Mouse (Mus musculus) erythroblast, adult 5-6 weeks (primary cell): ENCODE measurements around the gene Spout1. TPM values are rescaled to one million over a fixed set of nuclear protein-coding genes. Genes with fewer than 3 reads are reported as not detected.
"Not testable (repeated sequence)": the region's sequence is repeated elsewhere in the genome, so short reads cannot be mapped to it uniquely, and the experiment has no call there.

Experiments used
- ATAC-seq: replicated peaks from 2 replicates; pipeline ENCODE4 v1.8.0; 2016; ENCODE audit warnings: moderate number of reproducible peaks, mild to moderate bottlenecking, moderate TSS enrichment, inconsistent platforms; ENCODE audit not compliant: poor library complexity, low FRiP score, severe bottlenecking
- total RNA-seq, 2 experiments: library from RNA; stranded (forward) in 1 of 2; stranded (reverse) in 1 of 2; fragments of 150-400 nt in 1 of 2; fragments of 200-764, 138-1000 nt in 1 of 2; gene quantifications; 2 replicates each; pipeline versions ENCODE4 v1.2.3 to v1.2.4; 2015 to 2017; ENCODE audit warnings: low replicate concordance in 2 of 2

Spout1 gene
- total RNA-seq, 2 experiments from 2014 or later: 0.58 to 8.7 TPM

- peak; percentile 92 for ATAC-seq
Measured at GRCm38 (mm10) chr2:30133613-30134377, 44.5 kb downstream of the Spout1 start, which contains the start of gene Tbc1d13. TSS of gene Tbc1d13 (plus strand) at chr2:30133746.

DNA sequence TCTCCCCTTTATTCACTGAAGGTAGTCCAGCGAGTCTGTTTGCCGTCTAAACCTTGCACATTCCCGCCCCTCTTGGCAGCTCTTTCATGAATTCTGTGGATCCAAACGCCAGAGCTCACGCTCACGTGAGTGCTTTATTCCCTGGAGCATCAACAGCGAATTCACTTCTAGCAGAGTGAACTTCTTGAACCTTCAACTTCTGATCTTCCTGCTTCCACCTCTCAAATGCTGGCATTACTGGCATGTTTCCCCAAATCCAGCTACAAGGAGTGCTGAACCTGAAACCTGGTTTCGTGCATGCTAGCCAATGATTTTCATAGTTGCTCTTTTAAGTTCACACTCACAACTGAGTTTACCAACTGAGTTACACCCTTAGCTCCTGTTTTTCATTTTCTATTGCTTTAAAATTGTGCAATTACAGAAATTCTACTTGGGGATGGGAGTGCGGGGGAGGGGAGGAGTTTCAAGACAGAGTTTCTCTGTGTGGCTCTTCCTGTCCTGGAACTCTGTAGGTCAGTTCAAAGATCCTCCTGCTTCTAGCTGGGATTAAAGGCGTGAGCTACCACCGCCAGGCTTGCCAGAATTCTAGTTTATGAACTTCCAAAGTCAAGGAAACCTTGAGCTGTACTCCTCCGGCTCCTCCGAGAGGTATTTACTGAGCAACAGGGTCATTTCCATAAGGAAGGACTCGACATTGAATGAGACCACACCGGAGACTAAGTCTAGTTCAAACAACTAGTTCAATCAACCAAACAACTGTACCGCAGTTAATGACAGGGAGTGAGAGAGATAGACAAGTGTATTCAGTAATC is 45.3 kb downstream of the Spout1 start:
- ATAC-seq: peak; percentile 10

GRCm38 (mm10) chr2:30131240-30131639 is 47.0 kb downstream of the Spout1 start:
- not testable (repeated sequence) for ATAC-seq

- no peak for ATAC-seq
Measured at GRCm38 (mm10) chr2:30130156-30130555, 48.1 kb downstream of the Spout1 start.

DNA sequence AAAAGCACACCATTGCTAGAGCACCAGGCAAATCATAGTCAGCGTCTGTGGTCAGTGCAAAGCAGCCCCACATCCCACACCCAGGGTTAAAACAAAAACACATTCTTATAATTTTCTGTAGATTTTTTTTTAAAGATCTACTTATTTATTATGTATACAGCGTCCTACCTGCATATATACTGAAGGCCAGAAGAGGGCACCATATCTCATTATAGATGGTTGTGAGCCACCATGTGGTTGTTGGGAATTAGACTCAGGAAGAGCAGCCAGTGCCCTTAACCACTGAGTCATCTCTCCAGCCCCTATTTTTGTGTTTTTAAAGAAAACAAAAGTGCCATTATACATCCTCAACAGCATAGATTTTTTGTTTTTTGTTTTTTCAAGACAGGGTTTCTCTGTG is 49.5 kb downstream of the Spout1 start:
- ATAC-seq: no peak

GRCm38 (mm10) chr2:30124472-30125274 is 53.6 kb downstream of the Spout1 start, which contains the start of gene Zer1:
TSS of gene Zer1 (minus strand) at chr2:30124585.
- ATAC-seq: peak; percentile 88

DNA sequence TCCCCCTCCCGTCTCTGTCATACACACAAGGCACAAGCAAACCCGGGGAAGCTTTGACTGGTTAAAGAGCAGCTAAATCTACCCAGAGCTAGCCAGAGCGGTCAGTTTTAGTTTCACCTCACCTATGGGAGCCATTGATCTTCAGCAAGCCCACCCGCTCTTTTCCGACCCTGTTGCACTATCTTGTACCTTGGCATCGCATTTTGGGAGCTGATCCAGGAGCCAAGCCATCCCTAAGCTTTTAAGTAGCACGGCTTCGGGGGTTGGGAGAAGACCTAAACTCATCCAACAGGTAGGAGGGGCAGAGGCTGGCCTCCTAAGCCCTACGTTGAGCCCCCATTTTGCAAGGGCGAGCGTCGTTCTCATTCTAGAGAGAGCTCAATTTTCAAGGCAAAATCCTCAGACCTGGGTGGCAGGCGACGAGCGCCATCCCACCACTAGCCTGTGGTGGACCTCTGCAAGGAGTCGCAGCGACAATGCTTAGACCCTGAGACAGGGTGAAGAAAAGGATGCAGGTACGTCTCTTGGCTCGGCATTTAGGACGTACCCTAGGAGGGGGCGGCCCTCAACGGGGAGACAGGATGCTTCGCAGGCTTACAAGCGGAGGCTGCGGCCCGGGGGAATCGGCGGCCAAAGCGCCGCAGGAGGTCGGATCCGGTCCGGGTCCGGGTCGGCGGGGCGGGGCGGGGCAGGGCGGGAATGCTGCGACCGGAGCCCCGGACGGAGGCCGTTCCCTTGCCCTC is 54.4 kb downstream of the Spout1 start:
- ATAC-seq: peak; percentile 12; the same call in 1 of the 2 replicates

Other genes starting within 250 kb of the Spout1 start
- 3.5 and 12.1 TPM in 2 replicates for gene Gle1, start 243.0 kb downstream of the Spout1 start, total RNA-seq (2015; ENCODE audit: low replicate concordance)
- gene Gle1, start 243.0 kb downstream of the Spout1 start, total RNA-seq (2017; ENCODE audit: low replicate concordance): 16.0 and 23.0 TPM in 2 replicates
- 16.5 TPM in 2 replicates for gene Sptan1, start 212.9 kb downstream of the Spout1 start, total RNA-seq (2015; ENCODE audit: low replicate concordance)
- gene Sptan1, start 212.9 kb downstream of the Spout1 start, total RNA-seq (2017; ENCODE audit: low replicate concordance): 18.1 and 21.6 TPM in 2 replicates
- 3.5 and 4.6 TPM in 2 replicates for gene Wdr34, start 129.6 kb downstream of the Spout1 start, total RNA-seq (2015; ENCODE audit: low replicate concordance)
- gene Wdr34, start 129.6 kb downstream of the Spout1 start, total RNA-seq (2017; ENCODE audit: low replicate concordance): 0.09 and 0.84 TPM in 2 replicates
- gene Set, start 121.1 kb downstream of the Spout1 start, total RNA-seq (2015; ENCODE audit: low replicate concordance): 50.0 and 56.0 TPM in 2 replicates
- 143 and 233 TPM in 2 replicates for gene Set, start 121.1 kb downstream of the Spout1 start, total RNA-seq (2017; ENCODE audit: low replicate concordance)
- 0.63 and 13.3 TPM in 2 replicates for gene Pkn3, start 100.8 kb downstream of the Spout1 start, total RNA-seq (2015; ENCODE audit: low replicate concordance)
- 0.68 and 3.3 TPM in 2 replicates for gene Pkn3, start 100.8 kb downstream of the Spout1 start, total RNA-seq (2017; ENCODE audit: low replicate concordance)
- gene Zdhhc12, start 84.8 kb downstream of the Spout1 start, total RNA-seq (2015; ENCODE audit: low replicate concordance): 7.9 TPM in 1 of 2 replicates, not detected in the other
- 0.85 and 2.9 TPM in 2 replicates for gene Zdhhc12, start 84.8 kb downstream of the Spout1 start, total RNA-seq (2017; ENCODE audit: low replicate concordance)
- gene Zer1, start 53.9 kb downstream of the Spout1 start, total RNA-seq (2015; ENCODE audit: low replicate concordance): 10.2 and 10.4 TPM in 2 replicates
- gene Zer1, start 53.9 kb downstream of the Spout1 start, total RNA-seq (2017; ENCODE audit: low replicate concordance): 12.8 and 17.0 TPM in 2 replicates
- gene Tbc1d13, start 44.7 kb downstream of the Spout1 start, total RNA-seq (2015; ENCODE audit: low replicate concordance): 20.0 and 20.3 TPM in 2 replicates
- 8.6 and 9.9 TPM in 2 replicates for gene Tbc1d13, start 44.7 kb downstream of the Spout1 start, total RNA-seq (2017; ENCODE audit: low replicate concordance)
- gene Endog, start 7.0 kb downstream of the Spout1 start, total RNA-seq (2015; ENCODE audit: low replicate concordance): 2.7 TPM in 1 of 2 replicates, not detected in the other
- 2.2 and 3.0 TPM in 2 replicates for gene Endog, start 7.0 kb downstream of the Spout1 start, total RNA-seq (2017; ENCODE audit: low replicate concordance)
- gene Kyat1, start 27.4 kb upstream of the Spout1 start, total RNA-seq (2015; ENCODE audit: low replicate concordance): 0.42 and 2.9 TPM in 2 replicates
- 0.84 and 1.8 TPM in 2 replicates for gene Kyat1, start 27.4 kb upstream of the Spout1 start, total RNA-seq (2017; ENCODE audit: low replicate concordance)
- gene Lrrc8a, start 59.3 kb upstream of the Spout1 start, total RNA-seq (2015; ENCODE audit: low replicate concordance): 7.9 TPM in 2 replicates
- 7.1 and 8.3 TPM in 2 replicates for gene Lrrc8a, start 59.3 kb upstream of the Spout1 start, total RNA-seq (2017; ENCODE audit: low replicate concordance)
- not detected in 2 replicates for gene Gm28035, start 62.1 kb upstream of the Spout1 start, total RNA-seq (2015; ENCODE audit: low replicate concordance)
- gene Gm28035, start 62.1 kb upstream of the Spout1 start, total RNA-seq (2017; ENCODE audit: low replicate concordance): not detected in 2 replicates
- gene Phyhd1, start 87.7 kb upstream of the Spout1 start, total RNA-seq (2015; ENCODE audit: low replicate concordance): 2.7 TPM in 1 of 2 replicates, not detected in the other
- 1.3 and 5.6 TPM in 2 replicates for gene Phyhd1, start 87.7 kb upstream of the Spout1 start, total RNA-seq (2017; ENCODE audit: low replicate concordance)
- not detected in 2 replicates for gene Gm28038, start 102.6 kb upstream of the Spout1 start, total RNA-seq (2015; ENCODE audit: low replicate concordance)
- not detected in 2 replicates for gene Gm28038, start 102.6 kb upstream of the Spout1 start, total RNA-seq (2017; ENCODE audit: low replicate concordance)
- gene Dolk, start 107.9 kb upstream of the Spout1 start, total RNA-seq (2015; ENCODE audit: low replicate concordance): 1.2 and 1.7 TPM in 2 replicates
- 2.8 and 3.0 TPM in 2 replicates for gene Dolk, start 107.9 kb upstream of the Spout1 start, total RNA-seq (2017; ENCODE audit: low replicate concordance)
- gene Nup188, start 107.9 kb upstream of the Spout1 start, total RNA-seq (2015; ENCODE audit: low replicate concordance): 14.8 and 22.5 TPM in 2 replicates
- gene Nup188, start 107.9 kb upstream of the Spout1 start, total RNA-seq (2017; ENCODE audit: low replicate concordance): 5.1 and 7.0 TPM in 2 replicates
- 5.2 and 7.3 TPM in 2 replicates for gene Sh3glb2, start 180.9 kb upstream of the Spout1 start, total RNA-seq (2015; ENCODE audit: low replicate concordance)
- gene Sh3glb2, start 180.9 kb upstream of the Spout1 start, total RNA-seq (2017; ENCODE audit: low replicate concordance): 7.4 and 9.3 TPM in 2 replicates
- gene Miga2, start 185.8 kb upstream of the Spout1 start, total RNA-seq (2015; ENCODE audit: low replicate concordance): 0.84 and 1.5 TPM in 2 replicates
- gene Miga2, start 185.8 kb upstream of the Spout1 start, total RNA-seq (2017; ENCODE audit: low replicate concordance): 4.7 and 5.8 TPM in 2 replicates
- 2.3 and 3.7 TPM in 2 replicates for gene Dolpp1, start 213.8 kb upstream of the Spout1 start, total RNA-seq (2015; ENCODE audit: low replicate concordance)
- 5.4 and 9.1 TPM in 2 replicates for gene Dolpp1, start 213.8 kb upstream of the Spout1 start, total RNA-seq (2017; ENCODE audit: low replicate concordance)
- gene Crat, start 237.4 kb upstream of the Spout1 start, total RNA-seq (2015; ENCODE audit: low replicate concordance): 42.0 and 69.4 TPM in 2 replicates
- 51.8 and 55.1 TPM in 2 replicates for gene Crat, start 237.4 kb upstream of the Spout1 start, total RNA-seq (2017; ENCODE audit: low replicate concordance)
- gene Ptpa, start 237.6 kb upstream of the Spout1 start, total RNA-seq (2015; ENCODE audit: low replicate concordance): 121 and 149 TPM in 2 replicates
- gene Ptpa, start 237.6 kb upstream of the Spout1 start, total RNA-seq (2017; ENCODE audit: low replicate concordance): 118 and 183 TPM in 2 replicates